Mouse (Mus musculus) brain, embryonic 14.5 days (tissue): ENCODE measurements around the gene Tnfsf14.

Source experiments
- CTCF ChIP-seq: fragments of 200-500 bp; IDR thresholded peaks from 2 replicates; pipeline ENCODE4 v1.5.1; 2012; ENCODE audit warnings: inconsistent platforms, mild to moderate bottlenecking, moderate library complexity, borderline replicate concordance; ENCODE audit not compliant: insufficient read depth, insufficient read length; ENCODE audit errors: extremely low read depth
- POLR2A ChIP-seq: fragments of 200-500 bp; IDR thresholded peaks from 2 replicates; pipeline ENCODE4 v1.6.1; 2012; ENCODE audit warnings: mild to moderate bottlenecking, inconsistent platforms, borderline replicate concordance; ENCODE audit not compliant: poor library complexity, insufficient read depth, insufficient read length, severe bottlenecking; ENCODE audit errors: extremely low read depth

DNA sequence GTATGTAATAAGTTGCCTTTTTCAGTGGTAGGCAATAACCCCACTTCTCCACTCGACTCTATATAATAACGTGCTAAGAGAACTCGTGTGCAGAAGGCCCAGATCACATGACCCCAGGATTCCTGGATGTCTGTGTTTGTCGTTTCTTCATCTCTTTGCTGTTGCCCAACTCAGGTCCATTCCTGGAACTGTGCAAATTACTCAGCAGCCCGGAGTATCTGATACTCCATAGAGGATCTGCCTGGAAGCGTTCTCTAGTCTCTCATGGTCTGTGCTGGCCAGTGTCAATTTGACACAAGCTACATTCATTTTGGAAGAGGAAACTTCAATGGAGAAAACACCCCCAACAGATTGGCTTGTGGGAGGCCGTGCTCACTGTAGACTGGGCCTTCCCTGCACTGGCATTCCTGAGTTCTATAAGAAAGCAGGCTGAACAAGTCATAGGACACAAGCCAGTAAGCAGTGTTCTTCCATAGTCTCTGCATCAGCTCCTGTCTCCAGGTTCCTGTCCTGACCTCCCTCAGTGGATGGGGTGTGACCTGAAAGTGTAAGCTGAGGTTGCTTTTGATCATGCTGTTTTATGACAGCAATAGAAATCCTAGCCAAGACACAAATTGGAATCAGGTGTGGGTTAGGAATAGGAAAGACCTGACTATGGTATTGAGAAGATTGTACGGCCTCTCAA lies 1.5 kb upstream of the Tnfsf14 start:
- no peak for TF ChIP-seq POLR2A
- no peak for TF ChIP-seq CTCF
